Mouse (Mus musculus): ENCODE data around the gene Pdcd4. TPM values are rescaled to one million over a fixed set of nuclear protein-coding genes. Genes with fewer than 3 reads are reported as not detected.

Pdcd4 gene
- 39.9 and 41.4 TPM in 2 replicates for polyA plus RNA-seq (2012; rRNA removed)

DNA sequence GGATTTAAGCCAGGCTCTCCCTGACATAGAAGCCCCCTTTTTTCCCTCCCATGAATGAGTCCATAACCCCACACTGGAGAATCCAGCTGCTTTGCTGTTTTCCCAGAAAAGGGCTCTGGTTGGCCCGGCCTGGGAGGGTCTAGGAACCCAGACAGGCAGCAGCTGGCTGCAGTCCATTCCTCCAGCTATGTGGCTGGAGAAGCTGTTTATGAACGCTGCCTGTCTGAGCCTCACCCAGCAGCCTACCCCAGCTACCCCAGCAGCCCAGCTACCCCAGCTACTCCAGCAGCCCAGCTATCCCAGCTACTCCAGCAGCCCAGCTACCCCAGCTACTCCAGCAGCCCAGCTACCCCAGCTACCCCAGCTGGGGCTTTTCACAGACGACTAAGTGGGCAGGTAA, at the start of gene Pdcd4:
Gene Pdcd4, plus strand, starts transcription at position 171 of the 400 bp plus-strand sequence.

DNA sequence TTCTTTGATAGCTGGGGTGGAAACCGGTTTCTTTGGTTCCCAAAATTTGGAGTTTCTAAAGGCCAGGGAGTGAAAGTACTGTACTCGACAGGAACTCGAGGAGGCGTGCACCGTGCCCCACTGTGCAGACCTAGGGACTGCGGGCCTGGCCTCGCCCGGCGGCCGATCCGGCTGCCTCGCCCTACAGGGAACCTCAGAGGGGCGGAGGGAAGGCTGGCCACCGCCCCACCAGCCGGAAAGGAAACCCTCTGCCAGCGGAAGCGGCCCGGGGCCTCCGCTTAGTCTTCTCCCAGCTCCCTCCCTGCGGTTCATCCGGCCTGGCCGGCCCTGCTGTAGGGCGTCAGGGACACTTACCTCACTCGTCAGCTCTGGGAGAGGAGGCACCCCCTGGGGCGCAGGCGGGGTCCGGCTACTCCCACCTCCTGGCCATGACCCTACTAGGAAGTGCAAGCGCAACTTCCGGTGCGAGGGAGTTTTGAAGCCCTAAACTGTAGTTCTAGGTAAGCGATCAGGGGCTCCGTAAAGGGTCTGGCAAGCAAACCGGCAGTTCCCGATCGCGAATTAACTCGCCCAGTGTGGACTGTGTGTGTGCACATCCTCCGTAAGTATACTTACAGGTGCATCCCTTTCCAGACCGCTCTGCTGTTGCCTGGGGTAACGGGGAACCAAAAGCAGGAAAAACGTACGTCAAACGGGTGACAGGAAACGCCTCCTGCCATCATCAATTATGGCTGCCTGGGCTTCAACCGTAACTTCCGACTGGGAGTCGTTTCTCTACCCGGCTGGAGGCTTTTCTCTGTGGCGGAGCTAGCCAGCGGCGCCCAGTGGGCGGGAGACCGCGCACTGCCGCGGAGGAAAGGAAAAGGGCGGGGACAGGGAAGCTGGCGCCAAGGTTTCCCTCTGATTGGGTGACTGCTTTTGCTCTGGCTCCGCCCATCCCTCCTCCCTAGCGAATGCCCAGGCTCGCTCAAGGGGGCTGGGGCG, 52.1 kb downstream of the Pdcd4 start, which contains the start of the genes Shoc2 and Bbip1:
Gene Shoc2, plus strand, starts transcription at position 505 of the 984 bp plus-strand sequence.
Gene Bbip1, minus strand, starts transcription at position 826 of the 984 bp plus-strand sequence.

Other genes with a start within 250 kb of the Pdcd4 start
- 3.0 and 4.4 TPM in 2 replicates for gene Rbm20, start 214.9 kb upstream of the Pdcd4 start, polyA plus RNA-seq (2012; rRNA removed)
- gene Shoc2, start 52.1 kb downstream of the Pdcd4 start, polyA plus RNA-seq (2012; rRNA removed): 38.7 and 39.4 TPM in 2 replicates
- gene Bbip1, start 52.4 kb downstream of the Pdcd4 start, polyA plus RNA-seq (2012; rRNA removed): 103 and 128 TPM in 2 replicates
- gene Adra2a, start 151.9 kb downstream of the Pdcd4 start, polyA plus RNA-seq (2012; rRNA removed): 9.7 and 11.8 TPM in 2 replicates